Mouse (Mus musculus) spleen, postnatal 10 days (tissue): ENCODE measurements around the gene Msi2.

Source experiments
- DNase-seq, 2 experiments: peaks; one replicate each; pipeline ENCODE4 v3.0.0; 2021 to 2022; ENCODE audit warnings: low spot score in 2 of 2

Gene Msi2

GRCm38 (mm10) chr11:88315393-88315792, 402.9 kb downstream of the Msi2 start:
- DNase-seq, result no peak

- no peak for DNase-seq
Measured at GRCm38 (mm10) chr11:88314471-88314870, 403.8 kb downstream of the Msi2 start.

GRCm38 (mm10) chr11:88313512-88313911, 404.8 kb downstream of the Msi2 start:
- DNase-seq, result no peak

- no peak for DNase-seq
Measured at GRCm38 (mm10) chr11:88311606-88312005, 406.7 kb downstream of the Msi2 start.

- DNase-seq, result no peak
Measured at GRCm38 (mm10) chr11:88310773-88311172, 407.5 kb downstream of the Msi2 start.

GRCm38 (mm10) chr11:88309059-88309700, 409.1 kb downstream of the Msi2 start:
- no peak for DNase-seq

GRCm38 (mm10) chr11:88307616-88308543, 410.4 kb downstream of the Msi2 start:
- DNase-seq, result peak in 1 of 2 experiments; percentile 40

GRCm38 (mm10) chr11:88305759-88306158, 412.6 kb downstream of the Msi2 start:
- DNase-seq, result no peak

- DNase-seq, result no peak
Measured at GRCm38 (mm10) chr11:88301619-88302018, 416.7 kb downstream of the Msi2 start.

- no peak for DNase-seq
Measured at GRCm38 (mm10) chr11:88299345-88299744, 419.0 kb downstream of the Msi2 start.

- DNase-seq, result no peak
Measured at GRCm38 (mm10) chr11:88297526-88297925, 420.8 kb downstream of the Msi2 start.

GRCm38 (mm10) chr11:88295298-88295697, 423.0 kb downstream of the Msi2 start:
- no peak for DNase-seq

- no peak for DNase-seq
Measured at GRCm38 (mm10) chr11:88294394-88294710, 424.0 kb downstream of the Msi2 start.

GRCm38 (mm10) chr11:88293631-88294393, 424.5 kb downstream of the Msi2 start, which contains the start of gene Ccdc182:
Ccdc182 (plus strand) TSS chr11:88294058.
- no peak for DNase-seq

- no peak for DNase-seq
Measured at GRCm38 (mm10) chr11:88291688-88292087, 426.6 kb downstream of the Msi2 start.

- DNase-seq, result no peak
Measured at GRCm38 (mm10) chr11:88291245-88291644, 427.1 kb downstream of the Msi2 start.
